Mouse (Mus musculus) E14TG2a.4 (cell line): ENCODE data around the gene Cdc42ep1.

Source experiments
- H3K27me3 ChIP-seq: 2 replicates; pipeline ENCODE4 v1.6.1; 2014; ENCODE audit warnings: low read length, control low read depth; ENCODE audit not compliant: insufficient read depth
- H3K36me3 ChIP-seq: 2 replicates; pipeline ENCODE4 v1.6.1; 2014; ENCODE audit warnings: low read length, control low read depth; ENCODE audit not compliant: insufficient read depth
- H3K4me1 ChIP-seq: replicated peaks from 2 replicates; pipeline ENCODE4 v1.6.1; 2014; ENCODE audit warnings: low read depth, low read length, control low read depth
- H3K4me3 ChIP-seq: replicated peaks from 2 replicates; pipeline ENCODE4 v1.5.1; 2014; ENCODE audit warnings: mild to moderate bottlenecking, low read length
- H3K9me3 ChIP-seq: 2 replicates; pipeline ENCODE4 v1.6.1; 2014; ENCODE audit warnings: low read length, control low read depth
- CTCF ChIP-seq: conservative IDR thresholded peaks from 2 replicates; pipeline ENCODE4 v1.5.1; 2014; ENCODE audit warnings: low read length
- NANOG ChIP-seq: IDR thresholded peaks from 2 replicates; pipeline ENCODE4 v1.6.1; 2014; ENCODE audit warnings: borderline replicate concordance, low read length, mixed read lengths
- POU5F1 ChIP-seq: IDR thresholded peaks from 2 replicates; pipeline ENCODE4 v1.6.1; 2014; ENCODE audit warnings: low read length, borderline replicate concordance

The Cdc42ep1 gene

DNA sequence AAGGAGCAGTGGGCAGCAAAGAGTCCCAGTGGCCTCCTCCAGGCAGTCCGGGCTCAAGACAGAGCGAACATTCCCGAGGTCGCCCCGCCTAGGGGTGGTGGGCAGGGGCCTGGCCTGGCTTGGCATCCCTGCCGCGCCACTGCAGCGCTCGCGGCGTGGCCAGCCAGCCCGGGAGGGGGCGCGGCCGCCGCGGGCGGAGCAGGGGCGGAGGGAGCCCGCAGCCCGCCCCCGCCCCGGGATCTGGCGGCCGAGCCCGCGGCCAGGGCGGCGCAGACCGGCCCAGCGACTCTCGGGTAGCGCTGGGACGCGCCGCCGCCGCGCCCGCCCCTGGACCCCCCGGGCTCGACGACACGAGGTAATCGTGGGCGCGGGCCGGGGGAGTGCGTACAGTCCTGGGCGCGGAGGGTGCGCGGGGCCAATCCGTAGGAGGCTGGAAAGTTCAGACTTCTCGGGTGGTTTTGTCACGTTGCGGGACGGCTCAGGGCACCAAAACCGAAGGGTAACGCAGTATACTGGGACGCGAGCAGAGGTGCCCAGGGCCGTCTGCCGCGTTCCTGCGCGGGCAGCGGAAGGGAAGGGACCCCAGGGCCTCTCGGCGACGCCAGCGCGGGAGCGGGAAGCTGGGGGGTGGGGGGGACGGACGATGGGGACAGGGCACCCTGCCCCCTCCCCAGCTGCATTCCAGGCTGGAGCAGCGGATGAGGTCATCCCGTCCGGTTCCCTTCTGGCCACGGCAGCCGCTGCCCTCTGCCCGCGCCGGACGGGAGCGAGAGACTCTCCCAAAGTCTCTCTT is at the start of gene Cdc42ep1:
TSS of gene Cdc42ep1 (plus strand) at position 254 of the 793 bp plus-strand sequence.
- no peak for TF ChIP-seq POU5F1
- no peak for TF ChIP-seq CTCF
- no peak for TF ChIP-seq NANOG
- H3K4me1 ChIP-seq, result peaks cover 66% of the 10 kb centered on the region
- no peaks in the 10 kb centered on the region for H3K9me3 ChIP-seq
- H3K4me3 ChIP-seq, result peak within 1 kb of the TSS; percentile 77
- H3K36me3 ChIP-seq, result no peaks in the 10 kb centered on the region
- H3K27me3 ChIP-seq, result peaks cover 70% of the 10 kb centered on the region

DNA sequence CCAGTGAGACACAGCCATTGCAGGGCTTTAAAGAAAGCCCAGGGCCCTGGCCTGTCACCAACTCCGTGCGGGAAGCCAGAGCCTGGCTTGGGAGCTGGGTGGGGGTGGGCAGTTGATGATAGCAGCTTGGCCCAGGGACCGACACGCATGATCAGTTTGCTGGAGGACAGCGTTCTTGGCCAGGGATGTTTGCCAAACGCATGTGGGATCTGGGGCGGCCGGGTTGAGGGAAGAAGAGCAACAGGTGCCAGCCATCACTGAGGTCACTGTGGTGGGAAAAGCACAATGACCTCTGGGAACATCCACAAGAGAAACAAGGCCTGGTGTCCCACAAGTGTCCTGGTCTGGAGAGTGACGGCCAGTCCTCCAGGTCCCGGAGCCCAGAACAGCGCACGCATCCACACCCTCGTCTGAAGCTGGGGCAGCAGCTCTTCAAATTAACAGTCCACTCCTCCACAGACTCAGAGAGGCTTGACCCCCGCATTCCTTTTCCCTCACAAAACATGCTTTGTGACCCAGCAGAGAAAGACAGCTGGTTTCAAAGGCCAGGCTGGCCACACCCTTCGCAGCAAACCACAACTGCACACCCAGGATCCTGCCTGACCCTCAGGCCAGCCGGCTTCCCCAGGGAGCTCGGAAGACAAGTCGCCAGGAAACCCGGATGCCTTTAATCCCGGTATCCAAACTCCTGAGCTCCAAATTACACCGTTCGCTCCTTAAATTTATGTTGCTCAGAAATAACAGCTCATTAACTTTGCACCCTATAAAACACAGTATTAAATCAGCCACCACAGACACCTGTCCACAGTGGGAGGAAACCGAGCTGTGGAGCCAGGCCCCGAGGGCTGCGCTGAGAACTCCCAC is 46.0 kb upstream of the Cdc42ep1 start:
- peaks cover 3% of the 10 kb centered on the region; the same call in 1 of the 2 replicates for H3K36me3 ChIP-seq
- TF ChIP-seq POU5F1 (no peak), NANOG (no peak), CTCF (no peak)
- no peaks in the 10 kb centered on the region for H3K9me3 ChIP-seq
- peaks cover 48% of the 10 kb centered on the region for H3K27me3 ChIP-seq
- peaks cover 37% of the 10 kb centered on the region for H3K4me1 ChIP-seq
- H3K4me3 ChIP-seq, result no peak overlapping the region

DNA sequence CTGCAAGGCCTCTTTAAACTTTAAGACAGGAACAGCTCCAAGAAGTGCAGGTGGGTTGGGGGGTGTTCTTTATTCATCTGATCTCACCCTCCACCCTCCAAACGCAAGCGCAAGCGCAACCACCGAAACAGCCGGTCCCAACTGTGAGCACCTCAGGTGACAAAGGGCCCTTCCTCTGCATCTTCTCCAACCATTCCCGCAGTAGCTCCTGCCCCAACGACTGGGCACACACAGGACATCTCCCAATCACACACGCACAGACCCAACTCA is 45.4 kb upstream of the Cdc42ep1 start:
- TF ChIP-seq CTCF (no peak), POU5F1 (no peak), NANOG (no peak)
- Histone ChIP-seq H3K36me3 (peaks cover 3% of the 10 kb centered on the region; the same call in 1 of the 2 replicates), H3K4me3 (no peak overlapping the region), H3K4me1 (peaks cover 40% of the 10 kb centered on the region), H3K9me3 (no peaks in the 10 kb centered on the region), H3K27me3 (peaks cover 50% of the 10 kb centered on the region)

DNA sequence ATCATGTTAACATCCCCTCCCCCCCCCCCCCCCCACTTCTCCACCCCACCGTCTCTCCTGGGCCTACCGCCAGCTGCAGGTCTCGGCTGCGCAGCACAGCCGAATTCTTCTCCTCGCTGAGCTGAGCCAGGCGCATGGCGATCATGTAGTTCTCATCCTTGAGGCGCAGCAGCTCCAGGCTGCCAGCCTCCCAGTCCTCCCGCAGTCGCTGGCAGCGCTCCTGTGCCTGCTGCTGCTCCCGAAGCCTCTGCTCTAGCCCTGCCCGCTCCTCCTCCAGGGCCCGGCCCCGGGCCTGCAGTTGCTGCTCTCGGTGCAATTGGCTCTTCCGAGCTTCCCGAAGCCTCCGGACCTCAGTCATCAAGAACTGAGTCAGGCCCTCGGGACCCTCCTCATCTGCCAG is 43.4 kb upstream of the Cdc42ep1 start:
- Histone ChIP-seq H3K27me3 (peaks cover 67% of the 10 kb centered on the region), H3K36me3 (peaks cover 3% of the 10 kb centered on the region; the same call in 1 of the 2 replicates), H3K9me3 (no peaks in the 10 kb centered on the region), H3K4me1 (peaks cover 43% of the 10 kb centered on the region), H3K4me3 (no peak overlapping the region)
- TF ChIP-seq POU5F1, result no peak
- TF ChIP-seq NANOG, result no peak
- no peak for TF ChIP-seq CTCF

DNA sequence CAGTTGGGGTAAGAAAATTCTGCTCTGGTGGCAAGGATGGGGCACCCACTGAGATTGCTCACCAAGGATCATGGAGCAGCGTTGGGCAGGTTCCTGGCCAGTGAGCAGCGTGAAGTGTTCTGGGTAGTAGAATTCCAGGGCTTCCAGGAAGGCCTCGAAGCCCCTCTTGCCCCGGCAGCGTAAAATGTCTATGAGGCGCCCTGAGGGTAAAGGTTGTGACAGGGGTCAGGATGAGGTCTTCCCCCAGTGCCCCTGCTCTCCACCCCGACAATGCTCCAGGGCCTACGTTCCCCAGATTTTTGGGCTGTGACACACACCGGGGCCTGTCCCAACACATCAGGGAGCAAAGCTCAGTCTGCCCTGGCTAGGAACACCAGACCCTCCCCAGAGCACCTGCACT is 40.9 kb upstream of the Cdc42ep1 start:
- H3K27me3 ChIP-seq, result peaks cover 71% of the 10 kb centered on the region
- peaks cover 47% of the 10 kb centered on the region for H3K4me1 ChIP-seq
- H3K9me3 ChIP-seq, result no peaks in the 10 kb centered on the region
- peaks cover 3% of the 10 kb centered on the region; the same call in 1 of the 2 replicates for H3K36me3 ChIP-seq
- no peak for TF ChIP-seq POU5F1
- TF ChIP-seq CTCF, result no peak
- no peak for TF ChIP-seq NANOG
- 0 out of 2 replicates have a peak overlapping the region, but pooled peaks have one; percentile 83 for H3K4me3 ChIP-seq

DNA sequence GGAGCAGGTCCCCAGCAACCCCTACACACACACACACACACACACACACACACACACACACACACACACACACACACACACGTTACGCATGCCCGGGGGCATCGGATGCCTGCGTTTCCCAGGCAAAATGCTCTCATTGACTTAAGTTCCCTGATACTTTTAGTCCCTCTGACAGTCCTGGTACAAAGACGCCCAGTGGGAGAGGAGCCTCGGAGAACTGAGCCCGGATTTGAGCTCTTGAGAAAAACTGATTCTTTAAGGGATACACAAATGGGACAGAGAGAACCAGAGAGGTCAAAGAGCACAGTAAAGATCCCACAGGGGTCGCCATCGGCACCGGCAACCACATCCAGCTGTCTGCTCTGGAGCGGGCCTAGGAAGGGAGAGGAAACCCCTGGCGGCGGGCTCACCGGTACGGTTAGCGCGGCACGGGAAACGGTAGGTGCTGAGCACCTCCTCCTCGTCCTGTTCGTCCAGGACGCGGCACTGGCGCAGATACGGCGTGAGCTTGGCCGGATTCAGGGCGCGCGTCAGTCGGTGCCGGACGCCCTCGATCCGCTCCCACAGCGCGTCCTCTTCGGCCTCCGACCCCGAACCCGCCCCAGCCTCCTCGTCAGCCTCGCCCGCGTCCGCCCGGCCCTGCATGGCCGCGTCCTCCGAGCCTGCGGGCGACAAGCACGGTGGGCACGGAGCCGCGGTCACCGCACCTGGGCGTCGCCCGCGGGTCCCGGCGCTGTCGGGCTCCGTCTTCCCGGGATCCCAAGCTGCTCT is 40.3 kb upstream of the Cdc42ep1 start:
- H3K36me3 ChIP-seq, result peaks cover 3% of the 10 kb centered on the region; the same call in 1 of the 2 replicates
- no peak for TF ChIP-seq CTCF
- no peak for TF ChIP-seq NANOG
- TF ChIP-seq POU5F1, result no peak
- peaks cover 47% of the 10 kb centered on the region for H3K4me1 ChIP-seq
- peaks cover 74% of the 10 kb centered on the region for H3K27me3 ChIP-seq
- H3K4me3 ChIP-seq, result peak overlapping the region; percentile 83
- no peaks in the 10 kb centered on the region for H3K9me3 ChIP-seq

DNA sequence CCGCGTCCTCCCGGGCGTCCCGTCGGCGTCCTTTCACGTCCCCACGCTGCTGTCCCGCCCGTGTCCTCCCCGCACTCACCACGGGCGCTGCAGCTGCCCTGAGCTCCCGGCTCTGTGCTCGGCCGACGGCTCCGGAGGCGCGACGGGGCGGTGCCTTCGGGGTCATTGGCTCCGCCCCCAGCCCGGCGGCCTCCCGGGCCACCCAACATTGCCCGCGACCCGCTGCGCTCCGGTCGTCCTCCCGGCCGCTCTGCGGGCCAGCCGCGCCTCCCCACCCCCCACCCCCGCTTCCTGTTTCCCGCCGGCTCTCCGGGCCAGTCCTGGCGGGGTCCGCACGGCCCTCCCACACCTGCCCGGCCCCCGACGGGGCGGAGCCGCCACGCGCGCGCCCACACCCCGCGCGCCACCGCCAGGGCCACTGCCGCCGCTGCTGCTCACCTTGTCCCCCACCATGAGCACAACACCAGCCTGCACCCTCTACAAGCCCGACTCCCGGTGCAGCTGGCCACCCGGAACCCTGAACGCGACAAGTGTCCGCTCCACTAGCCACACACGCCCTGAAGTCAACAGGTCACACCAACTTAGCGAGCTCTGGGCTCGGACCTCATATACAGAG is 39.5 kb upstream of the Cdc42ep1 start, which contains the start of gene Card10:
TSS of gene Card10 (minus strand) at position 267 of the 616 bp plus-strand sequence.
- peaks cover 2% of the 10 kb centered on the region; the same call in 1 of the 2 replicates for H3K36me3 ChIP-seq
- TF ChIP-seq POU5F1 (no peak), CTCF (no peak), NANOG (no peak)
- H3K4me1 ChIP-seq, result peaks cover 51% of the 10 kb centered on the region
- peak within 1 kb of the TSS; percentile 83 for H3K4me3 ChIP-seq
- peaks cover 74% of the 10 kb centered on the region for H3K27me3 ChIP-seq
- no peaks in the 10 kb centered on the region for H3K9me3 ChIP-seq

DNA sequence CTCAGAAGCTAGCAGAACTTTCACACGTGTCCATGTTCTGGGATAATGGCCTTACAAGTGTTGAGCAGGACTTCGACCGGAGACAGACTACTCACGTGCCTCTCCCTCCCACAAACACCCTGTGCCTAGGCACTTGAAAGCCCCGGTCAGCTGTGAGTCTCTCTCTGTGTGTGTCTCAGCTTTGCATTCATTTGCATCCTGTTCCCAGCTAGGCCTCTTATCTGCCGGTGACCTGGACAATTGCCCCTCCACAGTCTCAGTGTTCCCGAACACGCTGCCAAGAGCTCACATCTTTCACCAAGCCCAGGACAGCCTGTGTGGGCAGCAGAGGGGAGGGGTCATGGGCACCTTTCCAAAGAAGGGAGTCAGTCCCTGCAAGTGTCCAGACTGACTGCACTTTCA is 38.9 kb upstream of the Cdc42ep1 start:
- peaks cover 73% of the 10 kb centered on the region for H3K27me3 ChIP-seq
- no peaks in the 10 kb centered on the region for H3K9me3 ChIP-seq
- peaks cover 57% of the 10 kb centered on the region for H3K4me1 ChIP-seq
- H3K4me3 ChIP-seq, result peak overlapping the region; percentile 83
- TF ChIP-seq NANOG, result no peak
- TF ChIP-seq CTCF, result no peak
- TF ChIP-seq POU5F1, result no peak
- H3K36me3 ChIP-seq, result no peaks in the 10 kb centered on the region
